Comparison of ENCODE assay signal across 9 mouse cellular contexts in genomic region chr11:88173386-88174025, GRCm38 (mm10). TPM values are rescaled to one million over a fixed set of nuclear protein-coding genes. Genes with fewer than 3 reads are reported as not detected.
A peak's percentile ranks its signal among the peaks of the same experiment; 100 is the strongest.
DNase-seq lines count a peak whose midpoint lies in the region; ATAC-seq and TF ChIP-seq lines count a peak whose summit lies in the region.
"Had no signal": no experiment of that assay in that cellular context is flagged by ENCODE, and none has a peak within 500 bp of the region (broad histone marks: within the 10 kb centered on the region; RNA-seq: fewer than 3 reads in every experiment).

No protein-coding gene starts in this region.

- WGBS in forebrain, postnatal 0 days = 40% methylated on average over 9 of the region's 9 CpGs
- WGBS in forebrain, embryonic 13.5 days = 36% methylated on average over 9 of the region's 9 CpGs
- WGBS in midbrain, embryonic 11.5 days = 31% methylated on average over 9 of the region's 9 CpGs
- 38% methylated on average over 9 of the region's 9 CpGs for WGBS in midbrain, embryonic 15.5 days
- WGBS in hindbrain, embryonic 15.5 days = 25% methylated on average over 9 of the region's 9 CpGs
- 16% methylated on average over 8 of the region's 9 CpGs for WGBS in stomach, embryonic 15.5 days

- no peaks in the 10 kb centered on the region for H3K4me1 ChIP-seq in forebrain, postnatal 0 days (ENCODE audit: insufficient read depth)
- peaks cover 35% of the 10 kb centered on the region for H3K4me1 ChIP-seq in forebrain, embryonic 13.5 days
- peaks cover 30% of the 10 kb centered on the region for H3K4me1 ChIP-seq in midbrain, embryonic 11.5 days (ENCODE audit: control insufficient read depth, insufficient read depth, low read length)
- peaks cover 13% of the 10 kb centered on the region for H3K4me1 ChIP-seq in midbrain, embryonic 15.5 days
- peaks cover 27% of the 10 kb centered on the region for H3K4me1 ChIP-seq in hindbrain, embryonic 15.5 days (replicated peaks)
- peaks cover 23% of the 10 kb centered on the region for H3K4me1 ChIP-seq in stomach, embryonic 15.5 days

- H3K9me3 ChIP-seq in forebrain, postnatal 0 days (ENCODE audit: low read length) = no peaks in the 10 kb centered on the region
- no peaks in the 10 kb centered on the region for H3K9me3 ChIP-seq in forebrain, embryonic 13.5 days (replicated peaks)
- H3K9me3 ChIP-seq in midbrain, embryonic 11.5 days (ENCODE audit: control insufficient read depth, low read length) = no peaks in the 10 kb centered on the region
- H3K9me3 ChIP-seq in midbrain, embryonic 15.5 days = no peaks in the 10 kb centered on the region
- H3K9me3 ChIP-seq in hindbrain, embryonic 15.5 days = no peaks in the 10 kb centered on the region
- H3K9me3 ChIP-seq in stomach, embryonic 15.5 days = no peaks in the 10 kb centered on the region
- H3K9me3 ChIP-seq: megakaryocyte, embryonic 14.5 days had no signal

- no peak overlapping the region for H3K9ac ChIP-seq in forebrain, postnatal 0 days
- H3K9ac ChIP-seq in forebrain, embryonic 13.5 days = no peak overlapping the region
- H3K9ac ChIP-seq in midbrain, embryonic 11.5 days (ENCODE audit: low read length) = no peak overlapping the region
- H3K9ac ChIP-seq in midbrain, embryonic 15.5 days = no peak overlapping the region
- no peak overlapping the region for H3K9ac ChIP-seq in hindbrain, embryonic 15.5 days
- H3K9ac ChIP-seq in stomach, embryonic 15.5 days = no peak overlapping the region

- no peak for ATAC-seq in forebrain, postnatal 0 days
- ATAC-seq in forebrain, embryonic 13.5 days = no peak
- 0 out of 2 replicates have a peak, but pooled peaks have one; percentile 16 for ATAC-seq in midbrain, embryonic 11.5 days (ENCODE audit: low FRiP score)
- no peak for ATAC-seq in midbrain, embryonic 15.5 days (replicated peaks)
- ATAC-seq in hindbrain, embryonic 15.5 days (ENCODE audit: low FRiP score, low read depth) = no peak
- peak; percentile 43; the same call in 1 of the 2 replicates for ATAC-seq in stomach, embryonic 15.5 days (ENCODE audit: insufficient read depth, low FRiP score, low read depth)

- no peak overlapping the region for H3K4me3 ChIP-seq in forebrain, postnatal 0 days (ENCODE audit: low read depth, low read length)
- H3K4me3 ChIP-seq in forebrain, embryonic 13.5 days = no peak overlapping the region
- no peak overlapping the region for H3K4me3 ChIP-seq in midbrain, embryonic 11.5 days (ENCODE audit: low read depth, low read length)
- H3K4me3 ChIP-seq in midbrain, embryonic 15.5 days = no peak overlapping the region
- no peak overlapping the region for H3K4me3 ChIP-seq in hindbrain, embryonic 15.5 days
- no peak overlapping the region; the same call in 1 of the 2 replicates for H3K4me3 ChIP-seq in stomach, embryonic 15.5 days (replicated peaks)

- TF ChIP-seq CTCF in forebrain, postnatal 0 days (IDR thresholded peaks at IDR 0.05; ENCODE audit: low read depth) = no peak

- no peaks in the 10 kb centered on the region for H3K27me3 ChIP-seq in forebrain, postnatal 0 days (ENCODE audit: insufficient read depth, low read length)
- H3K27me3 ChIP-seq in forebrain, embryonic 13.5 days = peaks cover 6% of the 10 kb centered on the region; the same call in 1 of the 2 replicates
- 0 out of 2 replicates have a peak, but pooled peaks cover 2% of the 10 kb centered on the region for H3K27me3 ChIP-seq in midbrain, embryonic 11.5 days (ENCODE audit: control insufficient read depth, insufficient read depth, low read length)
- H3K27me3 ChIP-seq in midbrain, embryonic 15.5 days (replicated peaks) = no peaks in the 10 kb centered on the region
- H3K27me3 ChIP-seq in hindbrain, embryonic 15.5 days = no peaks in the 10 kb centered on the region
- no peaks in the 10 kb centered on the region for H3K27me3 ChIP-seq in stomach, embryonic 15.5 days (replicated peaks)
- H3K27me3 ChIP-seq: megakaryocyte, embryonic 14.5 days had no signal

- DNase-seq in forebrain, postnatal 0 days = no peak
- DNase-seq in midbrain, embryonic 11.5 days (ENCODE audit: low spot score, missing footprints) = no peak
- DNase-seq in spleen, postnatal 10 days (ENCODE audit: low spot score in 2 of 2) = no peak
- DNase-seq in cerebellum, postnatal 14 days = no peak

- peaks cover 10% of the 10 kb centered on the region; the same call in 1 of the 2 replicates for H3K36me3 ChIP-seq in forebrain, postnatal 0 days (ENCODE audit: insufficient read depth)
- H3K36me3 ChIP-seq in forebrain, embryonic 13.5 days (ENCODE audit: poor library complexity, severe bottlenecking) = peaks cover 25% of the 10 kb centered on the region
- H3K36me3 ChIP-seq in midbrain, embryonic 11.5 days (ENCODE audit: control insufficient read depth, insufficient read depth, low read length) = no peaks in the 10 kb centered on the region
- no peaks in the 10 kb centered on the region for H3K36me3 ChIP-seq in midbrain, embryonic 15.5 days (replicated peaks)
- peaks cover 6% of the 10 kb centered on the region; the same call in 1 of the 2 replicates for H3K36me3 ChIP-seq in hindbrain, embryonic 15.5 days
- H3K36me3 ChIP-seq in stomach, embryonic 15.5 days = no peaks in the 10 kb centered on the region

- H3K27ac ChIP-seq in forebrain, postnatal 0 days (ENCODE audit: low read depth, low read length) = 0 out of 2 replicates have a peak overlapping the region, but pooled peaks have one; percentile 1
- H3K27ac ChIP-seq in forebrain, embryonic 13.5 days = no peak overlapping the region
- peak overlapping the region; percentile 5; the same call in 1 of the 2 replicates for H3K27ac ChIP-seq in midbrain, embryonic 11.5 days (ENCODE audit: low read depth, low read length)
- H3K27ac ChIP-seq in midbrain, embryonic 15.5 days = no peak overlapping the region
- H3K27ac ChIP-seq in hindbrain, embryonic 15.5 days (replicated peaks) = 0 out of 2 replicates have a peak overlapping the region, but pooled peaks have one; percentile 42
- H3K27ac ChIP-seq in stomach, embryonic 15.5 days = peak overlapping the region; percentile 82

- H3K4me2 ChIP-seq in forebrain, postnatal 0 days (ENCODE audit: low read depth) = no peak overlapping the region
- H3K4me2 ChIP-seq in forebrain, embryonic 13.5 days = no peak overlapping the region
- H3K4me2 ChIP-seq in midbrain, embryonic 11.5 days = no peak overlapping the region
- no peak overlapping the region for H3K4me2 ChIP-seq in midbrain, embryonic 15.5 days
- H3K4me2 ChIP-seq in hindbrain, embryonic 15.5 days = no peak overlapping the region
- no peak overlapping the region for H3K4me2 ChIP-seq in stomach, embryonic 15.5 days

RNA-seq across cellular contexts. Expression of gene Mrps23, which starts 30.7 kb away (rescaled TPM):
- total RNA-seq in forebrain, postnatal 0 days (2014; rRNA removed) = 39.0 and 57.5 TPM in 2 replicates
- polyA plus RNA-seq in forebrain, postnatal 0 days (2015; fragmentation: Nextera tagmentation; extraction: Ambion mirVana) = 70.7 and 71.5 TPM in 2 replicates
- 70.4 and 70.9 TPM in 2 replicates for polyA plus RNA-seq in forebrain, embryonic 13.5 days (2015; fragmentation: Nextera tagmentation; extraction: Ambion mirVana)
- 88.8 TPM in 2 replicates for polyA plus RNA-seq in midbrain, embryonic 11.5 days (2014; fragmentation: Nextera tagmentation; extraction: Ambion mirVana)
- polyA plus RNA-seq in midbrain, embryonic 15.5 days (2015; fragmentation: Nextera tagmentation; extraction: Ambion mirVana) = 60.6 and 62.4 TPM in 2 replicates
- 60.3 and 61.7 TPM in 2 replicates for polyA plus RNA-seq in hindbrain, embryonic 15.5 days (2015; fragmentation: Nextera tagmentation; extraction: Ambion mirVana)
- polyA plus RNA-seq in stomach, embryonic 15.5 days (2015; fragmentation: Nextera tagmentation; extraction: Ambion mirVana) = 52.8 and 59.5 TPM in 2 replicates

Comparison
In these comparisons a context has a peak if more than half of its experiments do, and no peak if none do; other contexts are left out.
1. ATAC-seq: peak in midbrain, embryonic 11.5 days (single experiment) and stomach, embryonic 15.5 days (single experiment); none in forebrain, postnatal 0 days (single experiment), forebrain, embryonic 13.5 days (single experiment), midbrain, embryonic 15.5 days (single experiment) and hindbrain, embryonic 15.5 days (single experiment).
2. H3K27ac ChIP-seq: peak in forebrain, postnatal 0 days (single experiment), midbrain, embryonic 11.5 days (single experiment), hindbrain, embryonic 15.5 days (single experiment) and stomach, embryonic 15.5 days (single experiment); none in forebrain, embryonic 13.5 days (single experiment) and midbrain, embryonic 15.5 days (single experiment).